Mouse (Mus musculus) MEL (cell line): ENCODE measurements at regions not wholly inside any gene's neighbourhood (a gene's known extent, or its start where the extent isn't known, plus 50 kb on each side); places are given as distances from the start of the nearest gene placed in this dataset.
"Not testable (repeated sequence)": the region's sequence is repeated elsewhere in the genome, so short reads cannot be mapped to it uniquely, and the experiment has no call there.

Experiments used
- DNase-seq: peaks from one replicate; pipeline ENCODE4 v3.0.0; 2011; ENCODE audit warnings: low read depth, low spot score
- H3K27ac ChIP-seq: 2 replicates; pipeline ENCODE4 v1.5.1; 2012; ENCODE audit warnings: low read depth, mild to moderate bottlenecking, control low read depth, low read length, moderate library complexity; ENCODE audit not compliant: control insufficient read depth
- H3K27me3 ChIP-seq, 2 experiments: fragments of 150-350 bp in 1 of 2; sonication (generic) in 1 of 2; 2 replicates each; pipeline ENCODE4 v1.6.1; 2012; ENCODE audit warnings: low read length in 2 of 2, mild to moderate bottlenecking in 2 of 2, improper control_type of control experiment in 1 of 2, moderate library complexity in 1 of 2; ENCODE audit not compliant: insufficient read depth in 2 of 2, control insufficient read depth in 1 of 2
- H3K36me3 ChIP-seq, 2 experiments: 2 replicates each; pipeline ENCODE4 v1.6.1; 2012 to 2014; ENCODE audit warnings: low read length in 2 of 2, improper control_type of control experiment in 1 of 2, inconsistent platforms in 1 of 2, mild to moderate bottlenecking in 1 of 2; ENCODE audit not compliant: insufficient read depth in 2 of 2, control insufficient read depth in 1 of 2
- H3K4me1 ChIP-seq, 2 experiments: fragments of 150-350 bp in 1 of 2; sonication (generic) in 1 of 2; 2 replicates each; pipeline ENCODE4 v1.6.1; 2012; ENCODE audit warnings: low read length in 2 of 2, improper control_type of control experiment in 1 of 2, mild to moderate bottlenecking in 1 of 2; ENCODE audit not compliant: insufficient read depth in 2 of 2, control insufficient read depth in 1 of 2
- H3K4me3 ChIP-seq, 2 experiments: fragments of 150-350 bp in 1 of 2; sonication (generic) in 1 of 2; 2 replicates each; pipeline ENCODE4 v1.5.1; 2012; ENCODE audit warnings: low read depth in 2 of 2, low read length in 2 of 2, mild to moderate bottlenecking in 2 of 2, moderate library complexity in 2 of 2, control low read depth in 1 of 2, improper control_type of control experiment in 1 of 2; ENCODE audit not compliant: control insufficient read depth in 1 of 2, insufficient read depth in 1 of 2
- H3K79me2 ChIP-seq: 2 replicates; pipeline ENCODE4 v1.6.1; 2012; ENCODE audit warnings: mild to moderate bottlenecking, low read length, moderate library complexity; ENCODE audit not compliant: control insufficient read depth, poor library complexity, insufficient read depth
- H3K9ac ChIP-seq: 2 replicates; pipeline ENCODE4 v1.6.1; 2012; ENCODE audit warnings: low read depth, mild to moderate bottlenecking, control low read depth, low read length, moderate library complexity; ENCODE audit not compliant: control insufficient read depth, poor library complexity, severe bottlenecking
- H3K9me3 ChIP-seq: fragments of 150-350 bp; sonication (generic); replicated peaks from 2 replicates; pipeline ENCODE4 v1.6.1; 2012; ENCODE audit warnings: mild to moderate bottlenecking, low read length, improper control_type of control experiment, moderate library complexity; ENCODE audit not compliant: insufficient read depth
- BHLHE40 ChIP-seq: IDR thresholded peaks from 2 replicates; pipeline ENCODE4 v1.6.1; 2012; ENCODE audit warnings: low read depth, mild to moderate bottlenecking, inconsistent platforms, low read length, improper control_type of control experiment, borderline replicate concordance
- CTCF ChIP-seq, 3 experiments: IDR thresholded peaks in 2 of 3; conservative IDR thresholded peaks in 1 of 3; 2 replicates each; pipeline ENCODE4 v1.5.1; 2011 to 2012; ENCODE audit warnings: low read length in 3 of 3, low read depth in 2 of 3, mild to moderate bottlenecking in 2 of 3, improper control_type of control experiment in 1 of 3, inconsistent platforms in 1 of 3, mixed read lengths in 1 of 3, moderate library complexity in 1 of 3; ENCODE audit not compliant: control insufficient read depth in 1 of 3, insufficient read depth in 1 of 3, poor library complexity in 1 of 3, severe bottlenecking in 1 of 3
- ELF1 ChIP-seq: IDR thresholded peaks from 2 replicates; pipeline ENCODE4 v1.6.1; 2014; ENCODE audit warnings: low read depth, mild to moderate bottlenecking, inconsistent platforms, low read length, improper control_type of control experiment, moderate library complexity
- GABPA ChIP-seq: IDR thresholded peaks from 2 replicates; pipeline ENCODE4 v1.6.1; 2012; ENCODE audit warnings: low read depth, mild to moderate bottlenecking, inconsistent platforms, low read length, improper control_type of control experiment, moderate library complexity
- HCFC1 ChIP-seq: IDR thresholded peaks from 2 replicates; pipeline ENCODE4 v1.6.1; 2012; ENCODE audit warnings: low read depth, mild to moderate bottlenecking, inconsistent platforms, low read length, improper control_type of control experiment, moderate library complexity
- KAT2A ChIP-seq: conservative IDR thresholded peaks from 2 replicates; pipeline ENCODE4 v1.6.1; 2012; ENCODE audit warnings: low read depth, low read length, improper control_type of control experiment, inconsistent platforms
- MAFK ChIP-seq: IDR thresholded peaks from 2 replicates; pipeline ENCODE4 v1.6.1; 2011; ENCODE audit warnings: low read depth, mild to moderate bottlenecking, low read length, improper control_type of control experiment, borderline replicate concordance
- MEF2A ChIP-seq: IDR thresholded peaks from 2 replicates; pipeline ENCODE4 v1.6.1; 2014; ENCODE audit warnings: low read depth, mild to moderate bottlenecking, inconsistent platforms, low read length, improper control_type of control experiment; ENCODE audit not compliant: poor library complexity, insufficient replicate concordance, severe bottlenecking; ENCODE audit errors: extremely low read depth
- MXI1 ChIP-seq: IDR thresholded peaks from 2 replicates; pipeline ENCODE4 v1.6.1; 2011; ENCODE audit warnings: mild to moderate bottlenecking, low read depth, low read length, improper control_type of control experiment
- MYC ChIP-seq: IDR thresholded peaks from 2 replicates; pipeline ENCODE4 v1.6.1; 2011; ENCODE audit warnings: low read depth, mild to moderate bottlenecking, low read length, improper control_type of control experiment, moderate library complexity
- POLR2AphosphoS2 ChIP-seq: IDR thresholded peaks from 2 replicates; pipeline ENCODE4 v1.6.1; 2011; ENCODE audit warnings: low read length, improper control_type of control experiment
- POLR2AphosphoS5 ChIP-seq: IDR thresholded peaks from 2 replicates; pipeline ENCODE4 v1.6.1; 2012; ENCODE audit warnings: low read depth, borderline replicate concordance, mild to moderate bottlenecking, inconsistent platforms, low read length, moderate library complexity, mixed read lengths
- RAD21 ChIP-seq: IDR thresholded peaks from 2 replicates; pipeline ENCODE4 v1.6.1; 2011; ENCODE audit warnings: mild to moderate bottlenecking, low read depth, low read length, improper control_type of control experiment
- TAL1 ChIP-seq: IDR thresholded peaks from 2 replicates; pipeline ENCODE4 v1.6.1; 2012; ENCODE audit warnings: mild to moderate bottlenecking, inconsistent platforms, low read length, moderate library complexity, mixed read lengths
- TBP ChIP-seq: IDR thresholded peaks from 2 replicates; pipeline ENCODE4 v1.8.0; 2011; ENCODE audit warnings: low read depth, low read length, improper control_type of control experiment
- TCF12 ChIP-seq: IDR thresholded peaks from 2 replicates; pipeline ENCODE4 v1.6.1; 2014; ENCODE audit warnings: low read depth, mild to moderate bottlenecking, inconsistent platforms, low read length, improper control_type of control experiment, moderate library complexity
- UBTF ChIP-seq: IDR thresholded peaks from 2 replicates; pipeline ENCODE4 v1.6.1; 2012; ENCODE audit warnings: low read depth, mild to moderate bottlenecking, inconsistent platforms, low read length, improper control_type of control experiment, moderate library complexity, borderline replicate concordance; ENCODE audit not compliant: insufficient read depth
- USF1 ChIP-seq: IDR thresholded peaks from 2 replicates; pipeline ENCODE4 v1.6.1; 2014; ENCODE audit warnings: low read depth, mild to moderate bottlenecking, inconsistent platforms, low read length, improper control_type of control experiment, moderate library complexity
- ZKSCAN1 ChIP-seq: IDR thresholded peaks from 2 replicates; pipeline ENCODE4 v1.6.1; 2012; ENCODE audit warnings: low read depth, mild to moderate bottlenecking, inconsistent platforms, low read length, improper control_type of control experiment, moderate library complexity
- ZMIZ1 ChIP-seq: IDR thresholded peaks from 2 replicates; pipeline ENCODE4 v1.6.1; 2012; ENCODE audit warnings: low read depth, mild to moderate bottlenecking, inconsistent platforms, low read length, improper control_type of control experiment, moderate library complexity
- ZNF384 ChIP-seq: IDR thresholded peaks from 2 replicates; pipeline ENCODE4 v1.6.1; 2012; ENCODE audit warnings: low read depth, mild to moderate bottlenecking, inconsistent platforms, low read length, improper control_type of control experiment

DNA sequence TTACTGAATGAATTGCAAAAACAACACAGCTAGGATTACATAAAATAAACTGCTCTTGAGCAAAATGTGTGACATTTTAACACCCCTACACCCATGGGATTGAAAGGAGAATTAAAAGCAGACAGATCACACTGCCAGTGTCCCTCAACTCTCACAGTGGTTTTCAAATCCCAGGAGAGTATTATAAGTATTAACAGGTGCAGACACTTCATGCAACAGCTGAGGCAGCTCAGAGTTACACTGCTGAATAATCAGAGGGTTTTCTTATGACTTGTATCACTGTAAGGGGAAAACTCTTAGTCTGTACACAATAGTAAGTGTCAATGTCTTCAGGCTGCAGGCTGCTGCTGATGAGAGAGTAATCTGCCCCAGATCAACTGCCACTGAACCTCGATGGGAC, 945.5 kb upstream of the Tacstd2 start:
- Histone ChIP-seq H3K9me3 (no peaks in the 10 kb centered on the region), H3K27me3 (no peaks in the 10 kb centered on the region), H3K27ac (no peak overlapping the region), H3K4me1 (no peaks in the 10 kb centered on the region), H3K9ac (no peak overlapping the region), H3K4me3 (no peak overlapping the region), H3K36me3 (no peaks in the 10 kb centered on the region), H3K79me2 (no peaks in the 10 kb centered on the region)
- TF ChIP-seq GABPA (no peak), MEF2A (no peak), ELF1 (no peak), UBTF (no peak), ZNF384 (no peak), TAL1 (no peak), RAD21 (no peak), BHLHE40 (no peak), ZKSCAN1 (no peak), POLR2AphosphoS2 (no peak), HCFC1 (no peak), KAT2A (no peak)
- no peak for DNase-seq

DNA sequence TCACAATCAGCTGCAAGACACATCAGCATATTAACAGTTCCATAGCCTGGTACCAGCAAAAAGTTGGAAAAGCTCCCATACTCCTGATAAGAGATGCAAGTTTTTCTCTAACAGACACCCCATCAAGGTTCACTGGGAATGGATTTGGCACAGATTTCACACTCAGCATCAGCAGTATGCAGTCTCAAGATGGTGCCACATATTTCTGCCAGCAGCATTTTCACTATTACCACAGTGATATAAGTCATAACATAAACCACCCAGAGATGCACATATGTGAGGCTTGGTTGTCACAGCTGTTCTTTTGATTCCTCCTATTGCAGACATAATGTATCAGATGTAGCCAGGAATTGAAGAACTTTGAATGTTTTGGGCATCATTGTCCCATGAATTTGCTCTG, 939.3 kb upstream of the Tacstd2 start:
- no peak overlapping the region for H3K27ac ChIP-seq
- H3K79me2 ChIP-seq = no peaks in the 10 kb centered on the region
- no peak overlapping the region for H3K9ac ChIP-seq
- H3K4me1 ChIP-seq = no peaks in the 10 kb centered on the region
- no peaks in the 10 kb centered on the region for H3K27me3 ChIP-seq
- DNase-seq = no peak
- H3K9me3 ChIP-seq = no peaks in the 10 kb centered on the region
- TF ChIP-seq TCF12 (no peak), MXI1 (no peak), UBTF (no peak), CTCF (IDR thresholded peaks at IDR 0.05 in 2 of 3, conservative IDR thresholded peaks at IDR 0.05 in 1 of 3; ENCODE audit: control insufficient read depth in 1 of 3, insufficient read depth in 1 of 3, low read depth in 2 of 3, low read length in 3 of 3, poor library complexity in 1 of 3, severe bottlenecking in 1 of 3) (no peak), POLR2AphosphoS5 (no peak), MAFK (no peak), ZMIZ1 (no peak), TBP (no peak), USF1 (no peak), MYC (no peak)
- H3K36me3 ChIP-seq = no peaks in the 10 kb centered on the region
- no peak overlapping the region for H3K4me3 ChIP-seq

DNA sequence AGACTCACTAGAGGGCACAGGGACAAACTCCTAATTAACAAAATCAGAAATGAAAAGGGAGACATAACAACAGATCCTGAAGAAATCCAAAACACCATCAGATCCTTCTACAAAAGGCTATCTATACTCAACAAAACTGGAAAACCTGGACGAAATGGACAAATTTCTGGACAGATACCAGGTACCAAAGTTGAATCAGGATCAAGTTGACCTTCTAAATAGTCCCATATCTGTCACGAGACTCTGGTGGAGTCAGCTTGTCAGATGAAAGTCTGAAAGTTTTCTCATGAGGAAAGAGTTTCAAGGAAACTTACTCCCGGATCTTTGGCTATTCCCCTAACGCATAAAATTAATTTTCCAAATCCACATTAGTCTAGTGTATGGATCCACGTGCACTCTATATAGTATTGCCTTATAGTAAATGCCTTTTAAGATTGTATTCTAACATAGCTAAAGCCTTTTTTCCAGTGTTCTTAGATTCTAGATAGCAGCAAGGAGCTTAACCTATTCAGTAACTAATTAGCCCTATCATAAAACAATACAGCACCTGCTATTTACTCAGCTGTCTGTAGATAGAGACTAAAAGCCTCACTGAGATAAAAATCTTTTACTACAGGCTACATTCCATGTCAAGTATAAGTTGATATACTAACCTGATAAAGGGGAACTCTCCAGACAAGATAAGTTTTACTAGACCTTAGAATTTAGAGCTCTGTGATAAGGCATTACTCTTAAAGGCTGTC, 917.6 kb upstream of the Tacstd2 start:
- not testable (repeated sequence) for DNase-seq, H3K4me3 ChIP-seq, H3K4me1 ChIP-seq, H3K27ac ChIP-seq, H3K79me2 ChIP-seq, H3K27me3 ChIP-seq, H3K36me3 ChIP-seq, H3K9ac ChIP-seq, H3K9me3 ChIP-seq
